Mouse (Mus musculus) CH12.LX (cell line): ENCODE results near the gene Slc25a18. TPM values are rescaled to one million over a fixed set of nuclear protein-coding genes. Genes with fewer than 3 reads are reported as not detected.

Source experiments
- DNase-seq: peaks from one replicate; pipeline ENCODE4 v3.0.0-alpha.2; 2013; ENCODE audit errors: extremely low read depth
- H3K27ac ChIP-seq: 2 replicates; pipeline ENCODE4 v1.5.1; 2012; ENCODE audit warnings: low read depth, mild to moderate bottlenecking, control low read depth, moderate library complexity; ENCODE audit not compliant: insufficient read depth
- H3K27me3 ChIP-seq: replicated peaks from 2 replicates; pipeline ENCODE3; 2012; ENCODE audit warnings: inconsistent platforms
- H3K36me3 ChIP-seq, 2 experiments: replicated peaks in 1 of 2; 2 replicates each; pipeline versions ENCODE3 to v1.6.1; 2012; ENCODE audit warnings: inconsistent platforms in 1 of 2, low read length in 1 of 2, mild to moderate bottlenecking in 1 of 2, mixed read lengths in 1 of 2, moderate library complexity in 1 of 2; ENCODE audit not compliant: control insufficient read depth in 1 of 2, insufficient read depth in 1 of 2
- H3K4me1 ChIP-seq, 2 experiments: 2 replicates each; pipeline ENCODE4 v1.6.1; 2012; ENCODE audit warnings: inconsistent platforms in 1 of 2, moderate library complexity in 1 of 2; ENCODE audit not compliant: insufficient read depth in 2 of 2, control insufficient read depth in 1 of 2
- H3K4me2 ChIP-seq: 2 replicates; pipeline ENCODE4 v1.6.1; 2012; ENCODE audit warnings: low read depth, mild to moderate bottlenecking, control low read depth; ENCODE audit not compliant: poor library complexity, insufficient read depth, severe bottlenecking
- H3K4me3 ChIP-seq, 3 experiments: fragments of 150-350 bp in 1 of 3; sonication (generic) in 1 of 3; replicated peaks in 1 of 3; 2 replicates each; pipeline versions ENCODE3 to v1.5.1; 2011 to 2012; ENCODE audit warnings: low read depth in 2 of 3, low read length in 2 of 3, mild to moderate bottlenecking in 2 of 3, moderate library complexity in 2 of 3, control low read depth in 1 of 3, improper control_type of control experiment in 1 of 3, inconsistent platforms in 1 of 3, mixed read lengths in 1 of 3; ENCODE audit not compliant: poor library complexity in 1 of 3
- H3K79me2 ChIP-seq: replicated peaks from 2 replicates; pipeline ENCODE4 v1.6.1; 2012; ENCODE audit warnings: mild to moderate bottlenecking, moderate library complexity; ENCODE audit not compliant: control insufficient read depth, poor library complexity, insufficient read depth, severe bottlenecking; ENCODE audit errors: extremely low read depth
- H3K9ac ChIP-seq: 2 replicates; pipeline ENCODE4 v1.6.1; 2012; ENCODE audit warnings: low read depth, mild to moderate bottlenecking, control low read depth, moderate library complexity; ENCODE audit not compliant: insufficient read depth
- H3K9me3 ChIP-seq: replicated peaks from 2 replicates; pipeline ENCODE3; 2012; ENCODE audit warnings: low read length, inconsistent platforms, mixed read lengths
- BHLHE40 ChIP-seq: IDR thresholded peaks from 2 replicates; pipeline ENCODE4 v1.6.1; 2011; ENCODE audit warnings: mild to moderate bottlenecking, low read depth, low read length, improper control_type of control experiment
- CHD1 ChIP-seq: IDR thresholded peaks from 2 replicates; pipeline ENCODE4 v1.6.1; 2012; ENCODE audit warnings: low read depth, low read length, improper control_type of control experiment, inconsistent platforms
- CHD2 ChIP-seq: IDR thresholded peaks from 2 replicates; pipeline ENCODE4 v1.6.1; 2011; ENCODE audit warnings: low read length, improper control_type of control experiment
- CTCF ChIP-seq, 2 experiments: IDR thresholded peaks in 1 of 2; conservative IDR thresholded peaks in 1 of 2; 2 replicates each; pipeline ENCODE4 v1.5.1; 2011 to 2012; ENCODE audit warnings: low read depth in 2 of 2, low read length in 2 of 2, improper control_type of control experiment in 1 of 2, inconsistent platforms in 1 of 2, mild to moderate bottlenecking in 1 of 2, moderate library complexity in 1 of 2
- E2F4 ChIP-seq: IDR thresholded peaks from 2 replicates; pipeline ENCODE4 v1.6.1; 2011; ENCODE audit warnings: low read depth, low read length, improper control_type of control experiment; ENCODE audit not compliant: insufficient replicate concordance
- ELF1 ChIP-seq: IDR thresholded peaks from 2 replicates; pipeline ENCODE4 v1.6.1; 2014; ENCODE audit warnings: low read depth, mild to moderate bottlenecking, inconsistent platforms, low read length, improper control_type of control experiment
- ETS1 ChIP-seq: conservative IDR thresholded peaks from 2 replicates; pipeline ENCODE4 v1.6.1; 2012; ENCODE audit warnings: low read depth, mild to moderate bottlenecking, inconsistent platforms, low read length, improper control_type of control experiment, moderate library complexity
- GABPA ChIP-seq: IDR thresholded peaks from 2 replicates; pipeline ENCODE4 v1.6.1; 2012; ENCODE audit warnings: low read depth, low read length, improper control_type of control experiment, inconsistent platforms; ENCODE audit not compliant: insufficient replicate concordance
- HCFC1 ChIP-seq: IDR thresholded peaks from 2 replicates; pipeline ENCODE4 v1.6.1; 2012; ENCODE audit warnings: low read depth, mild to moderate bottlenecking, inconsistent platforms, low read length, improper control_type of control experiment
- JUN ChIP-seq: IDR thresholded peaks from 2 replicates; pipeline ENCODE4 v1.6.1; 2011; ENCODE audit warnings: low read depth, mild to moderate bottlenecking, low read length, improper control_type of control experiment, moderate library complexity; ENCODE audit not compliant: insufficient read depth
- JUND ChIP-seq: conservative IDR thresholded peaks from 2 replicates; pipeline ENCODE4 v1.6.1; 2011; ENCODE audit warnings: low read depth, low read length, improper control_type of control experiment
- KAT2A ChIP-seq: IDR thresholded peaks from 2 replicates; pipeline ENCODE4 v1.6.1; 2012; ENCODE audit warnings: low read length, improper control_type of control experiment, inconsistent platforms; ENCODE audit not compliant: insufficient replicate concordance
- MAX ChIP-seq: IDR thresholded peaks from 2 replicates; pipeline ENCODE4 v1.6.1; 2011; ENCODE audit warnings: low read length, improper control_type of control experiment
- MEF2A ChIP-seq: IDR thresholded peaks from 2 replicates; pipeline ENCODE4 v1.6.1; 2014; ENCODE audit warnings: low read depth, mild to moderate bottlenecking, inconsistent platforms, low read length, improper control_type of control experiment, borderline replicate concordance
- MXI1 ChIP-seq: IDR thresholded peaks from 2 replicates; pipeline ENCODE4 v1.6.1; 2011; ENCODE audit warnings: mild to moderate bottlenecking, low read depth, low read length, improper control_type of control experiment
- MYC ChIP-seq: IDR thresholded peaks from 2 replicates; pipeline ENCODE4 v1.6.1; 2011; ENCODE audit warnings: low read depth, mild to moderate bottlenecking, improper control_type of control experiment, low read length
- POLR2A ChIP-seq: IDR thresholded peaks from 2 replicates; pipeline ENCODE4 v1.6.1; 2011; ENCODE audit warnings: low read depth, mild to moderate bottlenecking, improper control_type of control experiment, low read length
- SIN3A ChIP-seq: IDR thresholded peaks from 2 replicates; pipeline ENCODE4 v1.6.1; 2012; ENCODE audit warnings: low read length, improper control_type of control experiment, inconsistent platforms
- SMC3 ChIP-seq: IDR thresholded peaks from 2 replicates; pipeline ENCODE4 v1.6.1; 2011; ENCODE audit warnings: low read depth, low read length, improper control_type of control experiment
- TCF12 ChIP-seq: IDR thresholded peaks from 2 replicates; pipeline ENCODE4 v1.6.1; 2014; ENCODE audit warnings: low read depth, mild to moderate bottlenecking, inconsistent platforms, low read length, improper control_type of control experiment
- UBTF ChIP-seq: IDR thresholded peaks from 2 replicates; pipeline ENCODE4 v1.6.1; 2012; ENCODE audit warnings: low read depth, mild to moderate bottlenecking, inconsistent platforms, low read length, improper control_type of control experiment, moderate library complexity
- USF2 ChIP-seq: conservative IDR thresholded peaks from 2 replicates; pipeline ENCODE4 v1.6.1; 2011; ENCODE audit warnings: low read depth, low read length, improper control_type of control experiment
- ZC3H11A ChIP-seq: IDR thresholded peaks from 2 replicates; pipeline ENCODE4 v1.6.1; 2012; ENCODE audit warnings: low read depth, mild to moderate bottlenecking, inconsistent platforms, low read length, improper control_type of control experiment
- ZMIZ1 ChIP-seq: IDR thresholded peaks from 2 replicates; pipeline ENCODE4 v1.6.1; 2012; ENCODE audit warnings: low read depth, mild to moderate bottlenecking, inconsistent platforms, low read length, improper control_type of control experiment
- dilution Hi-C: fragments of 300-500 bp; cut with MboI; formaldehyde crosslinking; loops from 2 replicates; pipeline ENCODE4 v1.14.3; 2020; ENCODE audit warnings: low sequenced_read_pairs; ENCODE audit not compliant: extremely low pct_unique_long_range_greater_than_20kb, extremely low pct_ligation_motif_present
- in situ Hi-C: fragments of 300-500 bp; cut with MboI; formaldehyde crosslinking; loops from 3 replicates; pipeline ENCODE4 v1.14.3; 2019; ENCODE audit warnings: low sequenced_read_pairs, low pct_ligation_motif_present, low pct_unique_long_range_greater_than_20kb, mixed read lengths
- polyA plus RNA-seq: library from polyadenylated mRNA; unstranded; fragments of >175 nt; gene quantifications from 2 replicates; pipeline ENCODE4 v1.2.1, GENCODE M21; 2012; ENCODE audit warnings: low read depth; ENCODE audit not compliant: insufficient read length
- total RNA-seq, 2 experiments: library from RNA; depleted of rRNA; stranded (reverse); fragments of 300-350 nt in 1 of 2; fragments of >200 nt in 1 of 2; gene quantifications; 2 replicates each; pipeline ENCODE4 v1.2.3; 2012 to 2014

Gene Slc25a18
- total and polyA plus RNA-seq, 3 experiments = 0.08 to 0.51 (median 0.19) TPM

GRCm38 (mm10) chr6:120798905-120799304 lies 25.5 kb downstream of the Slc25a18 start:
- no peaks in the 10 kb centered on the region for H3K27me3 ChIP-seq
- H3K4me1 ChIP-seq = peaks cover 13 to 34% of the 10 kb centered on the region in 2 experiments
- H3K36me3 ChIP-seq = peaks cover 87 to 98% of the 10 kb centered on the region in 2 experiments
- no peak overlapping the region for H3K9ac ChIP-seq
- H3K4me2 ChIP-seq = no peak overlapping the region
- H3K79me2 ChIP-seq = no peaks in the 10 kb centered on the region
- DNase-seq = no peak
- dilution Hi-C loops = no loop called here
- H3K27ac ChIP-seq = peak overlapping the region; percentile 53
- TF ChIP-seq SIN3A (no peak), HCFC1 (no peak), GABPA (no peak), MEF2A (no peak), USF2 (no peak)
- no peak overlapping the region for H3K4me3 ChIP-seq
- in situ Hi-C loops = no loop called here
- no peaks in the 10 kb centered on the region for H3K9me3 ChIP-seq

GRCm38 (mm10) chr6:120799581-120800041 lies 26.2 kb downstream of the Slc25a18 start:
- Histone ChIP-seq H3K4me1 (peaks cover 13 to 34% of the 10 kb centered on the region in 2 experiments), H3K36me3 (peaks cover 88 to 98% of the 10 kb centered on the region in 2 experiments), H3K27ac (peak overlapping the region; percentile 53), H3K4me3 (no peak overlapping the region), H3K9me3 (no peaks in the 10 kb centered on the region), H3K27me3 (no peaks in the 10 kb centered on the region), H3K9ac (no peak overlapping the region), H3K4me2 (no peak overlapping the region), H3K79me2 (no peaks in the 10 kb centered on the region)
- peak; percentile 76 for DNase-seq
- no peak for TF ChIP-seq CTCF (conservative IDR thresholded peaks at IDR 0.05 in 1 of 2, IDR thresholded peaks at IDR 0.05 in 1 of 2; ENCODE audit: low read depth in 2 of 2, low read length in 2 of 2)
- TF ChIP-seq BHLHE40 = peak; percentile 65
- TF ChIP-seq ETS1 = peak; percentile 83
- TF ChIP-seq SMC3 = no peak
- no peak; the same call in 1 of the 2 replicates for TF ChIP-seq MEF2A
- TF ChIP-seq KAT2A = no peak
- in situ Hi-C loops (no loop called here), dilution Hi-C loops (no loop called here)

GRCm38 (mm10) chr6:120806999-120807737 lies 33.8 kb downstream of the Slc25a18 start:
- no peak for DNase-seq
- TF ChIP-seq ZMIZ1 (no peak), MXI1 (no peak), TCF12 (no peak), GABPA (no peak), BHLHE40 (no peak), CHD1 (no peak), MAX (no peak), MYC (no peak), ZC3H11A (no peak), UBTF (no peak), E2F4 (no peak), MEF2A (no peak), SMC3 (no peak), JUN (no peak), ELF1 (no peak), JUND (no peak), CHD2 (no peak), POLR2A (no peak)
- Histone ChIP-seq H3K27me3 (no peaks in the 10 kb centered on the region), H3K9me3 (peaks cover 3% of the 10 kb centered on the region), H3K79me2 (no peaks in the 10 kb centered on the region), H3K4me3 (no peak overlapping the region), H3K4me2 (no peak overlapping the region), H3K36me3 (peaks cover 67 to 90% of the 10 kb centered on the region in 2 experiments), H3K9ac (no peak overlapping the region), H3K4me1 (no peaks in the 10 kb centered on the region), H3K27ac (no peak overlapping the region)
- in situ Hi-C loops = no loop called here
- dilution Hi-C loops = no loop called here
